Comparison of ENCODE assay signal across 8 mouse cellular contexts in genomic region chr5:135488222-135488880, GRCm38 (mm10). TPM values are rescaled to one million over a fixed set of nuclear protein-coding genes. Genes with fewer than 3 reads are reported as not detected.
DNase-seq lines count a peak whose midpoint lies in the region; ATAC-seq and TF ChIP-seq lines count a peak whose summit lies in the region.

No protein-coding gene starts in this region.

- H3K4me2 ChIP-seq in midbrain, embryonic 12.5 days (replicated peaks): peak overlapping the region; percentile 80

- H3K4me1 ChIP-seq in megakaryocyte, embryonic 14.5 days: peaks cover 24% of the 10 kb centered on the region
- H3K4me1 ChIP-seq in midbrain, embryonic 12.5 days: peaks cover 25% of the 10 kb centered on the region

- peaks cover 60% of the 10 kb centered on the region for H3K27me3 ChIP-seq in megakaryocyte, embryonic 14.5 days (replicated peaks)
- H3K27me3 ChIP-seq in midbrain, embryonic 12.5 days: no peaks in the 10 kb centered on the region

- peak overlapping the region; percentile 73 for H3K9ac ChIP-seq in midbrain, embryonic 12.5 days (replicated peaks)

- peak overlapping the region; percentile 81 for H3K27ac ChIP-seq in gastrocnemius, adult 2 months
- H3K27ac ChIP-seq in midbrain, embryonic 12.5 days (replicated peaks): peak overlapping the region; percentile 95

- under 1% methylated on average over 18 of the region's 19 CpGs for WGBS in midbrain, embryonic 12.5 days

- peaks cover 8% of the 10 kb centered on the region for H3K9me3 ChIP-seq in megakaryocyte, embryonic 14.5 days
- no peaks in the 10 kb centered on the region for H3K9me3 ChIP-seq in midbrain, embryonic 12.5 days

- intact Hi-C loops in gastrocnemius, adult 2 months (cut with DNase I): no loop called here

- no peak for ATAC-seq in megakaryocyte, adult 5-6 weeks (ENCODE audit: poor library complexity, severe bottlenecking)
- ATAC-seq in granulocyte monocyte progenitor cell, adult 5-6 weeks (replicated peaks; ENCODE audit: poor library complexity, severe bottlenecking): 0 out of 2 replicates have a peak, but pooled peaks have one; percentile 8
- ATAC-seq in midbrain, embryonic 12.5 days (ENCODE audit: low FRiP score, low read depth): peak; percentile 0; the same call in 1 of the 2 replicates

- H3K36me3 ChIP-seq in megakaryocyte, embryonic 14.5 days (replicated peaks; ENCODE audit: low read length): no peaks in the 10 kb centered on the region
- H3K36me3 ChIP-seq in midbrain, embryonic 12.5 days: 0 out of 2 replicates have a peak, but pooled peaks cover under 1% of the 10 kb centered on the region

- H3K4me3 ChIP-seq in gastrocnemius, adult 2 months: peak overlapping the region; percentile 87
- H3K4me3 ChIP-seq in megakaryocyte, embryonic 14.5 days (replicated peaks): peak overlapping the region; percentile 91
- peak overlapping the region; percentile 67 for H3K4me3 ChIP-seq in midbrain, embryonic 12.5 days

- no peak for TF ChIP-seq CTCF in gastrocnemius, adult 2 months (IDR thresholded peaks at IDR 0.05)

- no peak for DNase-seq in gastrocnemius, adult 2 months
- DNase-seq in gastrocnemius, postnatal 25 days: no peak
- DNase-seq in adrenal gland, adult (ENCODE audit: inconsistent age in 2 of 2, low spot score in 1 of 2): no peak
- DNase-seq in gastrocnemius, adult 8-10 months (ENCODE audit: low spot score in 2 of 2): no peak

RNA-seq across cellular contexts. Expression of gene Hip1, which starts 56.6 kb away (rescaled TPM):
- 10 to 100 TPM; 19.6 to 22.9 TPM for total RNA-seq in gastrocnemius, adult 2 months (2021)
- 10 to 100 TPM; 24.6 to 28.7 TPM for total RNA-seq in gastrocnemius, postnatal 25 days (2021)
- polyA plus RNA-seq in megakaryocyte, embryonic 14.5 days (2012; ENCODE audit: insufficient read depth, low replicate concordance): 0.51 TPM in 1 of 2 replicates, not detected in the other
- total RNA-seq in megakaryocyte, adult 5-6 weeks (2015): 21.6 and 28.9 TPM in 2 replicates
- total RNA-seq in megakaryocyte, adult 5-6 weeks (2017): 34.7 and 39.9 TPM in 2 replicates
- 21.2 and 21.4 TPM in 2 replicates for total RNA-seq in granulocyte monocyte progenitor cell, adult 5-6 weeks (2014; fragmentation: Nextera tagmentation)
- total RNA-seq in granulocyte monocyte progenitor cell, adult 5-6 weeks (2017): 8.7 and 11.4 TPM in 2 replicates
- 68.4 and 69.7 TPM in 2 replicates for polyA plus RNA-seq in midbrain, embryonic 12.5 days (2016; fragmentation: Nextera tagmentation; extraction: Ambion mirVana)
- 10 to 100 TPM; 14.7 to 17.2 (median 16.0) TPM for total RNA-seq in gastrocnemius, adult 8-10 months (2022)
